Mouse (Mus musculus) T-cell, adult 2 months (primary cell): ENCODE measurements around the gene Pold4.

Experiments used
- DNase-seq: peaks from one replicate; pipeline ENCODE4 v3.0.0; 2022; ENCODE audit warnings: low spot score

Gene Pold4

GRCm38 (mm10) chr19:4231253-4232185 is at the start of gene Pold4:
Pold4 (plus strand) TSS chr19:4231899.
- peak; percentile 94 for DNase-seq

GRCm38 (mm10) chr19:4183689-4184088 is 48.0 kb upstream of the Pold4 start:
- no peak for DNase-seq

GRCm38 (mm10) chr19:4184976-4185975 is 46.4 kb upstream of the Pold4 start:
- DNase-seq: peak; percentile 85

- no peak for DNase-seq
These were observed 44.4 kb upstream of the Pold4 start for GRCm38 (mm10) chr19:4187303-4187702.

GRCm38 (mm10) chr19:4189051-4189620 is 42.6 kb upstream of the Pold4 start:
- peak; percentile 47 for DNase-seq

- peak; percentile 92 for DNase-seq
These were observed 40.8 kb upstream of the Pold4 start, which contains the start of gene Tbc1d10c for GRCm38 (mm10) chr19:4190831-4191334. Tbc1d10c (minus strand) TSS chr19:4191284.

- DNase-seq: peak; percentile 96
These were observed 40.0 kb upstream of the Pold4 start, which contains the start of gene Ppp1ca for GRCm38 (mm10) chr19:4191528-4192250. Ppp1ca (plus strand) TSS chr19:4192065.

- no peak for DNase-seq
These were observed 39.3 kb upstream of the Pold4 start for GRCm38 (mm10) chr19:4192251-4192985.

GRCm38 (mm10) chr19:4193129-4193528 is 38.6 kb upstream of the Pold4 start:
- DNase-seq: no peak

- DNase-seq: no peak
These were observed 37.5 kb upstream of the Pold4 start for GRCm38 (mm10) chr19:4194021-4194724.

- DNase-seq: no peak
These were observed 36.7 kb upstream of the Pold4 start for GRCm38 (mm10) chr19:4194776-4195650.

- no peak for DNase-seq
These were observed 35.7 kb upstream of the Pold4 start for GRCm38 (mm10) chr19:4196048-4196447.

- DNase-seq: no peak
These were observed 35.2 kb upstream of the Pold4 start for GRCm38 (mm10) chr19:4196548-4196947.

GRCm38 (mm10) chr19:4197180-4197579 is 34.5 kb upstream of the Pold4 start:
- DNase-seq: no peak

GRCm38 (mm10) chr19:4201291-4201909 is 30.3 kb upstream of the Pold4 start, which contains the start of gene Rad9a:
Rad9a (minus strand) TSS chr19:4201662.
- DNase-seq: peak; percentile 90

- no peak for DNase-seq
These were observed 29.6 kb upstream of the Pold4 start for GRCm38 (mm10) chr19:4202149-4202548.

- peak; percentile 50 for DNase-seq
These were observed 28.6 kb upstream of the Pold4 start for GRCm38 (mm10) chr19:4203148-4203547.
